Mouse (Mus musculus) brain, embryonic 14.5 days (tissue): ENCODE measurements at regions not wholly inside any gene's neighbourhood (a gene's known extent, or its start where the extent isn't known, plus 50 kb on each side); places are given as distances from the start of the nearest gene placed in this dataset.

Source experiments
- CTCF ChIP-seq: fragments of 200-500 bp; IDR thresholded peaks from 2 replicates; pipeline ENCODE4 v1.5.1; 2012; ENCODE audit warnings: inconsistent platforms, mild to moderate bottlenecking, moderate library complexity, borderline replicate concordance; ENCODE audit not compliant: insufficient read depth, insufficient read length; ENCODE audit errors: extremely low read depth
- POLR2A ChIP-seq: fragments of 200-500 bp; IDR thresholded peaks from 2 replicates; pipeline ENCODE4 v1.6.1; 2012; ENCODE audit warnings: mild to moderate bottlenecking, inconsistent platforms, borderline replicate concordance; ENCODE audit not compliant: poor library complexity, insufficient read depth, insufficient read length, severe bottlenecking; ENCODE audit errors: extremely low read depth

- no peak for TF ChIP-seq POLR2A
- no peak for TF ChIP-seq CTCF
These were observed 180.5 kb downstream of the Ppp1r3a start for GRCm38 (mm10) chr6:14574607-14575006.
